ENCODE assay signal across 22 mouse cellular contexts in the genomic region with DNA sequence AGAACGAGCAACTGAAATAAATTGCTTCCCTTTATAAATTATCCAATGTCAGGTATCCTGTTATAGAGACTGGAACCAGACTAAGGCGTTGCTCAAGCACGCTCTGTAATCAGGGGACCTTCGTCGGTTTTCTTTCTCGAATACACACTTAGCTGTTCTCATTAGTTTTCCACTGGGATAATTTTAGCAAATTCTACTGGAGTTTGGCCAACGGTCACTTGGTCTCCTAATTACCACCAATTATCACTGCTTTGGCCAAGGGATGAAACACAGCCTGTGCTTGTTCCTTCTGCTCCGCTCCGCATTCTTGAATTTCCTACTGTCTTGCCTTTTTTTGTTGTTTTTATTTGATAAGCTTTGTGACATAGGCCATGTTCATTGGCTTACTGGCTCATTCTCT.
"Had no signal": no experiment of that assay in that cellular context is flagged by ENCODE, and none has a peak within 500 bp of the region (broad histone marks: within the 10 kb centered on the region; RNA-seq: fewer than 3 reads in every experiment).

No protein-coding gene starts in this region.

- H3K4me2 ChIP-seq: limb, embryonic 12.5 days; limb, embryonic 15.5 days; liver, embryonic 11.5 days; lung, embryonic 14.5 days; midbrain, embryonic 12.5 days; midbrain, embryonic 15.5 days; neural tube, embryonic 13.5 days; stomach, embryonic 15.5 days had no signal

- H3K4me1 ChIP-seq: limb, embryonic 12.5 days; limb, embryonic 15.5 days; midbrain, embryonic 15.5 days; neural tube, embryonic 13.5 days; stomach, embryonic 15.5 days had no signal

- DNase-seq: kidney, adult 18-20 months; kidney, adult 9 months; kidney, postnatal 14 days; layer of hippocampus, adult 9-11 months; left cerebral cortex, postnatal 4 days; liver, postnatal 0 days; lung, embryonic 14.5 days; right cerebral cortex, postnatal 25 days; spleen, adult 18-20 months; thymus, postnatal 25 days had no signal

- H3K9me3 ChIP-seq: limb, embryonic 12.5 days; limb, embryonic 15.5 days; midbrain, embryonic 12.5 days; midbrain, embryonic 15.5 days; neural tube, embryonic 13.5 days; stomach, embryonic 15.5 days had no signal

- H3K27ac ChIP-seq: layer of hippocampus, adult 2 months; limb, embryonic 12.5 days; limb, embryonic 15.5 days; liver, embryonic 14.5 days; macrophage; midbrain, embryonic 12.5 days; midbrain, embryonic 15.5 days; neural tube, embryonic 13.5 days; stomach, embryonic 15.5 days had no signal

- H3K36me3 ChIP-seq: limb, embryonic 12.5 days; limb, embryonic 15.5 days; midbrain, embryonic 12.5 days; midbrain, embryonic 15.5 days; neural tube, embryonic 13.5 days; stomach, embryonic 15.5 days had no signal

- ATAC-seq: intestine, embryonic 16.5 days; liver, postnatal 0 days; lung, postnatal 0 days; midbrain, embryonic 15.5 days had no signal

- H3K27me3 ChIP-seq: limb, embryonic 12.5 days; limb, embryonic 15.5 days; midbrain, embryonic 15.5 days; neural tube, embryonic 13.5 days; stomach, embryonic 15.5 days had no signal

- H3K9ac ChIP-seq: limb, embryonic 12.5 days; limb, embryonic 15.5 days; liver, embryonic 14.5 days; liver, postnatal 0 days; lung, embryonic 14.5 days; midbrain, embryonic 12.5 days; midbrain, embryonic 15.5 days; neural tube, embryonic 13.5 days; stomach, embryonic 15.5 days had no signal

- H3K4me3 ChIP-seq: layer of hippocampus, adult 2 months; limb, embryonic 12.5 days; limb, embryonic 15.5 days; midbrain, embryonic 12.5 days; midbrain, embryonic 15.5 days; neural tube, embryonic 13.5 days; stomach, embryonic 15.5 days had no signal
